Mouse (Mus musculus) midbrain, postnatal 0 days (tissue): ENCODE data around the gene Adcyap1r1. TPM values are rescaled to one million over a fixed set of nuclear protein-coding genes. Genes with fewer than 3 reads are reported as not detected.
A peak's percentile ranks its signal among the peaks of the same experiment; 100 is the strongest.

ENCODE experiments used
- ATAC-seq: fragments of 200-750 bp; cut with Nextera tagmentation; 2 replicates; pipeline ENCODE4 v1.8.0; 2017; ENCODE audit warnings: moderate number of reproducible peaks, mild to moderate bottlenecking, moderate TSS enrichment, moderate library complexity; ENCODE audit not compliant: low FRiP score
- DNase-seq: peaks from one replicate; pipeline ENCODE4 v3.0.0-alpha.2; 2015; ENCODE audit warnings: low spot score
- H3K27ac ChIP-seq: fragments of 300-500 bp; sonication (generic); 2 replicates; pipeline ENCODE4 v1.5.1; 2014; ENCODE audit warnings: low read depth, mild to moderate bottlenecking, low read length, mixed read lengths
- H3K27me3 ChIP-seq: fragments of 300-500 bp; sonication (generic); 2 replicates; pipeline ENCODE4 v1.6.1; 2014; ENCODE audit warnings: low read length, control low read depth, mixed read lengths; ENCODE audit not compliant: insufficient read depth
- H3K36me3 ChIP-seq: fragments of 300-500 bp; sonication (generic); 2 replicates; pipeline ENCODE4 v1.6.1; 2014; ENCODE audit warnings: low read length, control low read depth, mixed read lengths; ENCODE audit not compliant: insufficient read depth
- H3K4me1 ChIP-seq: fragments of 300-500 bp; sonication (generic); 2 replicates; pipeline ENCODE4 v1.6.1; 2014; ENCODE audit warnings: mild to moderate bottlenecking, control low read depth, antibody characterized with exemption, low read length, mixed read lengths; ENCODE audit not compliant: insufficient read depth
- H3K4me2 ChIP-seq: fragments of 300-500 bp; sonication (generic); 2 replicates; pipeline ENCODE4 v1.6.1; 2014; ENCODE audit warnings: low read depth, mild to moderate bottlenecking, low read length, mixed read lengths; ENCODE audit not compliant: poor library complexity, severe bottlenecking
- H3K4me3 ChIP-seq: fragments of 300-500 bp; sonication (generic); 2 replicates; pipeline ENCODE4 v1.5.1; 2014; ENCODE audit warnings: low read depth, mild to moderate bottlenecking, low read length, moderate library complexity
- H3K9ac ChIP-seq: fragments of 300-500 bp; sonication (generic); replicated peaks from 2 replicates; pipeline ENCODE4 v1.6.1; 2014; ENCODE audit warnings: mild to moderate bottlenecking, low read length, moderate library complexity, mixed read lengths; ENCODE audit not compliant: poor library complexity, severe bottlenecking
- H3K9me3 ChIP-seq: fragments of 300-500 bp; sonication (generic); 2 replicates; pipeline ENCODE4 v1.6.1; 2016; ENCODE audit warnings: low read length, control low read depth
- CTCF ChIP-seq: IDR thresholded peaks from 2 replicates; pipeline ENCODE4 v1.5.1; 2016; ENCODE audit warnings: antibody characterized with exemption, mild to moderate bottlenecking
- WGBS: fragments of 180-500 bp; shearing (Covaris S2); extraction: QIAGEN DNeasy Blood & Tissue Kit; methylation state at CpG from one replicate; pipeline ENCODE4 v1.1.7; 2014; 5-methylcytosine and 5-hydroxymethylcytosine counted together
- polyA plus RNA-seq: library from polyadenylated mRNA; unstranded; fragments of >200 nt; fragmentation: Nextera tagmentation; extraction: Ambion mirVana; gene quantifications from 2 replicates; pipeline ENCODE4 v1.2.1, GENCODE M21; 2015
- total RNA-seq: library from RNA; depleted of rRNA; stranded (reverse); fragments of >200 nt; gene quantifications from 2 replicates; pipeline ENCODE4 v1.2.3, GENCODE M21; 2014

The Adcyap1r1 gene
- total and polyA plus RNA-seq, 2 experiments from 2014 or later, result 68.6 to 207 TPM

DNA sequence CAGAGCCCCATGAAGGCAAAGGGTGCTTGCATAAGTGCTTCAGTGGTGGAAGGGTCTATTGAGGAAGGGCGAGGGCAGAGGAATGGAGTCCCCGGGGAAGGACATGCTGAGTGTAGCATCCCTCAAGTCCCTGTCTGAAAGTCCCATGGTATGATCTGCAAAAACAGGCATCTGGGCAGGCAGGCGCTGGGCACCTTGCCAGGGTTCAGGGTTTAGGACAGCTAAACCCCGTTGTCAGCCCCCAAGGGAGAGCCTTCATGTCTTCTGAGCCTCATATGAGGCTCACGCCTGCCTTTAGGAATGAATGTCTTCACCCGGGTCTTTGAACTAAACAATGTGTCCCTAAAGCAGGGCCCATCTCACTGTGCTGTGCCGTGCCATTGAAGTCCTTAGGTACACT lies 12.2 kb downstream of the Adcyap1r1 start:
- no peaks in the 10 kb centered on the region for H3K27me3 ChIP-seq
- no peak overlapping the region for H3K9ac ChIP-seq
- H3K36me3 ChIP-seq, result peaks cover 34% of the 10 kb centered on the region
- H3K4me3 ChIP-seq, result no peak overlapping the region
- H3K9me3 ChIP-seq, result no peaks in the 10 kb centered on the region
- no peak for DNase-seq
- H3K4me1 ChIP-seq, result no peaks in the 10 kb centered on the region; the same call in 1 of the 2 replicates
- TF ChIP-seq CTCF, result no peak
- H3K27ac ChIP-seq, result no peak overlapping the region
- WGBS, result 78% methylated on average over 7 of the region's 7 CpGs
- ATAC-seq, result no peak
- no peak overlapping the region for H3K4me2 ChIP-seq

DNA sequence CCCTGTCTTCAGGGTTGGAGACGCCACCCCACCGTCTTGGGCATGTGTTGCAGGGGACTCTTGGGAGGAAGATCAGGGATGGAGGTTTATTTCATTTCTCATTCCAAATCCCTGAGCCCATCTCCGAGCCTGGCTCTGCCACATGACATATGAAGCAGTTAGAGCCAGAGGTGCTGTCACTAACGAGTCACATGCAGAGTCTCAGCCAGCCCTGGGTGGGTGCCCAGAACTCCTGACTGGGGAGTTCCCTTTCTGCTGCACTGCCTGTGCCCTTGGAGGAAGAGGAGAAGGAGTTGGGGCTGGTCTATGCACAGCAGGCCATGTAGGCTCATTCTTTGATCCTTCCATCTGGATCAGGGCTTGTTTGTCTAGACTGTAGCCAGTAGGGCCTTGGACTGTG lies 13.5 kb downstream of the Adcyap1r1 start:
- 71% methylated on average over 4 of the region's 4 CpGs for WGBS
- H3K4me3 ChIP-seq, result no peak overlapping the region
- peaks cover 37% of the 10 kb centered on the region for H3K36me3 ChIP-seq
- no peak overlapping the region for H3K27ac ChIP-seq
- H3K4me1 ChIP-seq, result no peaks in the 10 kb centered on the region
- no peak overlapping the region for H3K9ac ChIP-seq
- TF ChIP-seq CTCF, result no peak
- no peaks in the 10 kb centered on the region for H3K27me3 ChIP-seq
- ATAC-seq, result no peak
- DNase-seq, result peak; percentile 45
- no peak overlapping the region for H3K4me2 ChIP-seq
- H3K9me3 ChIP-seq, result no peaks in the 10 kb centered on the region

GRCm38 (mm10) chr6:55466301-55466761 lies 14.6 kb downstream of the Adcyap1r1 start:
- TF ChIP-seq CTCF, result no peak
- no peak overlapping the region for H3K9ac ChIP-seq
- ATAC-seq, result peak; percentile 34
- no peak overlapping the region for H3K27ac ChIP-seq
- no peaks in the 10 kb centered on the region for H3K4me1 ChIP-seq
- H3K4me3 ChIP-seq, result no peak overlapping the region
- no peak overlapping the region for H3K4me2 ChIP-seq
- H3K9me3 ChIP-seq, result no peaks in the 10 kb centered on the region
- DNase-seq, result peak; percentile 47
- H3K27me3 ChIP-seq, result no peaks in the 10 kb centered on the region
- H3K36me3 ChIP-seq, result peaks cover 40% of the 10 kb centered on the region

- Histone ChIP-seq H3K4me2 (no peak overlapping the region), H3K27me3 (no peaks in the 10 kb centered on the region), H3K9me3 (no peaks in the 10 kb centered on the region), H3K36me3 (peaks cover 58% of the 10 kb centered on the region), H3K4me1 (no peaks in the 10 kb centered on the region), H3K4me3 (no peak overlapping the region), H3K27ac (no peak overlapping the region), H3K9ac (no peak overlapping the region)
- DNase-seq (no peak), ATAC-seq (no peak)
- 91% methylated on average over 5 of the region's 5 CpGs for WGBS
- no peak for TF ChIP-seq CTCF
Measured at GRCm38 (mm10) chr6:55470691-55471090, 18.9 kb downstream of the Adcyap1r1 start.

DNA sequence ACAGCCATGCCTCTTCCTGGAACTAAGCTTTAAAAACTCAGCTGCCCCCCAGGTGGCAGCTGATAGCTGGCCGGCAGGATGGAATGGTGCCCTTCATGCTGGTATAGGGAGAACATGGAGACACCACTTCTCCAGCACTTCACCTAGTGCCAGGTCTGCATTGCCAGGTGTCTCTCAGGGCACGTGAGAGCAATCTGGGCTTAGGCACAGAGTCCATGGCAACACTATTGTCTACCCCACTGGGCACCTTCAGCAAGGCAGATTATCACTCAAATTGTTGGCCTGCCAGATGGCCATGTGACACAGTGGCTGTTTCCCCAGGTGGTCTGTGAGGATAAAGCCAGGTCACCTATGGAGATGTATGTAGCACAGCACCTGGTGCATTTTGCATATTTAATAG lies 20.6 kb downstream of the Adcyap1r1 start:
- no peak for TF ChIP-seq CTCF
- no peak overlapping the region for H3K27ac ChIP-seq
- no peak overlapping the region for H3K9ac ChIP-seq
- no peaks in the 10 kb centered on the region for H3K4me1 ChIP-seq
- H3K27me3 ChIP-seq, result no peaks in the 10 kb centered on the region
- H3K36me3 ChIP-seq, result peaks cover 63% of the 10 kb centered on the region
- 88% methylated on average over 2 of the region's 2 CpGs for WGBS
- H3K4me2 ChIP-seq, result no peak overlapping the region
- H3K4me3 ChIP-seq, result no peak overlapping the region
- DNase-seq (no peak), ATAC-seq (no peak)
- no peaks in the 10 kb centered on the region for H3K9me3 ChIP-seq

- H3K27ac ChIP-seq, result no peak overlapping the region
- peaks cover 42% of the 10 kb centered on the region for H3K36me3 ChIP-seq
- no peaks in the 10 kb centered on the region for H3K27me3 ChIP-seq
- no peak overlapping the region for H3K4me2 ChIP-seq
- WGBS, result 50% methylated on average over 1 of the region's 1 CpGs
- no peak for TF ChIP-seq CTCF
- no peaks in the 10 kb centered on the region for H3K9me3 ChIP-seq
- H3K4me1 ChIP-seq, result 0 out of 2 replicates have a peak, but pooled peaks cover 6% of the 10 kb centered on the region
- ATAC-seq (no peak), DNase-seq (no peak)
- H3K9ac ChIP-seq, result no peak overlapping the region
- H3K4me3 ChIP-seq, result no peak overlapping the region
Measured at GRCm38 (mm10) chr6:55480988-55481387, 29.2 kb downstream of the Adcyap1r1 start.
